Mouse (Mus musculus) embryonic facial prominence, embryonic 12.5 days (tissue): ENCODE results near the gene Pdlim7. TPM values are rescaled to one million over a fixed set of nuclear protein-coding genes. Genes with fewer than 3 reads are reported as not detected.
A peak's percentile ranks its signal among the peaks of the same experiment; 100 is the strongest.

Experiments
- ATAC-seq: fragments of 200-750 bp; cut with Nextera tagmentation; 2 replicates; pipeline ENCODE4 v1.8.0; 2017; ENCODE audit not compliant: insufficient number of reproducible peaks, insufficient read depth, low FRiP score, low TSS enrichment
- H3K27ac ChIP-seq: fragments of 300-500 bp; sonication (generic); 2 replicates; pipeline ENCODE4 v1.5.1; 2016; ENCODE audit warnings: mild to moderate bottlenecking
- H3K27me3 ChIP-seq: fragments of 300-500 bp; sonication (generic); 2 replicates; pipeline ENCODE4 v1.6.1; 2016; ENCODE audit warnings: mild to moderate bottlenecking, moderate library complexity
- H3K36me3 ChIP-seq: fragments of 300-500 bp; sonication (generic); 2 replicates; pipeline ENCODE4 v1.6.1; 2016; ENCODE audit warnings: mild to moderate bottlenecking
- H3K4me1 ChIP-seq: fragments of 300-500 bp; sonication (generic); 2 replicates; pipeline ENCODE4 v1.6.1; 2016
- H3K4me2 ChIP-seq: fragments of 300-500 bp; sonication (generic); replicated peaks from 2 replicates; pipeline ENCODE4 v1.6.1; 2016; ENCODE audit warnings: mild to moderate bottlenecking, moderate library complexity
- H3K4me3 ChIP-seq: fragments of 300-500 bp; sonication (generic); 2 replicates; pipeline ENCODE4 v1.5.1; 2016; ENCODE audit warnings: mild to moderate bottlenecking
- H3K9ac ChIP-seq: fragments of 300-500 bp; sonication (generic); 2 replicates; pipeline ENCODE4 v1.6.1; 2016; ENCODE audit warnings: mild to moderate bottlenecking, moderate library complexity
- H3K9me3 ChIP-seq: fragments of 300-500 bp; sonication (generic); 2 replicates; pipeline ENCODE4 v1.6.1; 2016; ENCODE audit warnings: mild to moderate bottlenecking, moderate library complexity
- WGBS: fragments of 180-500 bp; shearing (Covaris S2); methylation state at CpG from one replicate; pipeline ENCODE4 v1.1.7; 2016; 5-methylcytosine and 5-hydroxymethylcytosine counted together
- polyA plus RNA-seq: library from polyadenylated mRNA; unstranded; fragments of >200 nt; fragmentation: Nextera tagmentation; extraction: Ambion mirVana; gene quantifications from 2 replicates; pipeline ENCODE4 v1.2.1, GENCODE M21; 2016

Pdlim7 gene
- polyA plus RNA-seq, 1 experiment from 2014 or later = 172 TPM

- Histone ChIP-seq H3K9me3 (no peaks in the 10 kb centered on the region), H3K27ac (no peak overlapping the region), H3K4me1 (peaks cover 10% of the 10 kb centered on the region; the same call in 1 of the 2 replicates), H3K27me3 (no peaks in the 10 kb centered on the region), H3K9ac (peak overlapping the region; percentile 87; the same call in 1 of the 2 replicates), H3K4me2 (peak overlapping the region; percentile 96), H3K4me3 (peak overlapping the region; percentile 96), H3K36me3 (peaks cover 72% of the 10 kb centered on the region)
- WGBS = 96% methylated on average over 15 of the region's 15 CpGs
- ATAC-seq = no peak
These were observed 21.7 kb upstream of the Pdlim7 start for GRCm38 (mm10) chr13:55535191-55535590.

GRCm38 (mm10) chr13:55529198-55529915 lies 15.9 kb upstream of the Pdlim7 start, which contains the start of gene Dok3:
Gene Dok3, minus strand, starts transcription at chr13:55529296.
- Histone ChIP-seq H3K4me3 (no peak within 1 kb of the TSS), H3K9me3 (no peaks in the 10 kb centered on the region), H3K4me1 (no peaks in the 10 kb centered on the region), H3K36me3 (peaks cover 50% of the 10 kb centered on the region), H3K4me2 (no peak within 1 kb of the TSS), H3K27me3 (no peaks in the 10 kb centered on the region), H3K9ac (no peak within 1 kb of the TSS), H3K27ac (no peak within 1 kb of the TSS)
- WGBS = 75% methylated on average over 8 of the region's 8 CpGs
- no peak for ATAC-seq

- no peak for ATAC-seq
- Histone ChIP-seq H3K36me3 (peaks cover 38% of the 10 kb centered on the region), H3K9ac (no peak overlapping the region)
These were observed 14.6 kb upstream of the Pdlim7 start for GRCm38 (mm10) chr13:55527834-55528772.

GRCm38 (mm10) chr13:55527212-55527611 lies 13.7 kb upstream of the Pdlim7 start:
- Histone ChIP-seq H3K4me2 (no peak overlapping the region), H3K27me3 (no peaks in the 10 kb centered on the region), H3K36me3 (peaks cover 30% of the 10 kb centered on the region), H3K27ac (no peak overlapping the region), H3K9ac (no peak overlapping the region), H3K4me1 (no peaks in the 10 kb centered on the region), H3K9me3 (no peaks in the 10 kb centered on the region), H3K4me3 (no peak overlapping the region)
- 86% methylated on average over 16 of the region's 16 CpGs for WGBS
- no peak for ATAC-seq

More at GRCm38 (mm10) chr13:55527834-55528772, 14.6 kb upstream of the Pdlim7 start:
- no peaks in the 10 kb centered on the region for H3K27me3 ChIP-seq
- H3K4me1 ChIP-seq = no peaks in the 10 kb centered on the region
- no peak overlapping the region for H3K4me3 ChIP-seq
- no peak overlapping the region for H3K4me2 ChIP-seq
- 81% methylated on average over 18 of the region's 18 CpGs for WGBS
- no peak overlapping the region for H3K27ac ChIP-seq
- no peaks in the 10 kb centered on the region for H3K9me3 ChIP-seq

GRCm38 (mm10) chr13:55525733-55526553 lies 12.5 kb upstream of the Pdlim7 start:
- Histone ChIP-seq H3K27ac (no peak overlapping the region), H3K9me3 (no peaks in the 10 kb centered on the region), H3K4me2 (no peak overlapping the region), H3K27me3 (no peaks in the 10 kb centered on the region), H3K36me3 (peaks cover 18% of the 10 kb centered on the region), H3K4me1 (no peaks in the 10 kb centered on the region), H3K9ac (no peak overlapping the region), H3K4me3 (no peak overlapping the region)
- no peak for ATAC-seq
- 80% methylated on average over 16 of the region's 16 CpGs for WGBS

GRCm38 (mm10) chr13:55523951-55524600 lies 10.6 kb upstream of the Pdlim7 start:
- H3K4me1 ChIP-seq = no peaks in the 10 kb centered on the region
- H3K27me3 ChIP-seq = no peaks in the 10 kb centered on the region
- H3K4me3 ChIP-seq = no peak overlapping the region
- WGBS = 88% methylated on average over 23 of the region's 23 CpGs
- H3K4me2 ChIP-seq = no peak overlapping the region
- ATAC-seq = no peak
- no peak overlapping the region for H3K9ac ChIP-seq
- H3K27ac ChIP-seq = no peak overlapping the region
- peaks cover under 1% of the 10 kb centered on the region; the same call in 1 of the 2 replicates for H3K36me3 ChIP-seq
- no peaks in the 10 kb centered on the region for H3K9me3 ChIP-seq

- ATAC-seq = no peak
- 38% methylated on average over 17 of the region's 17 CpGs for WGBS
- no peaks in the 10 kb centered on the region for H3K9me3 ChIP-seq
- no peaks in the 10 kb centered on the region for H3K4me1 ChIP-seq
- H3K27me3 ChIP-seq = no peaks in the 10 kb centered on the region
- H3K4me3 ChIP-seq = no peak overlapping the region
- no peaks in the 10 kb centered on the region for H3K36me3 ChIP-seq
- H3K9ac ChIP-seq = no peak overlapping the region
- H3K27ac ChIP-seq = no peak overlapping the region; the same call in 1 of the 2 replicates
- no peak overlapping the region for H3K4me2 ChIP-seq
These were observed 9.8 kb upstream of the Pdlim7 start for GRCm38 (mm10) chr13:55523278-55523677.

- Histone ChIP-seq H3K4me3 (no peak overlapping the region), H3K9ac (no peak overlapping the region), H3K36me3 (no peaks in the 10 kb centered on the region), H3K9me3 (no peaks in the 10 kb centered on the region), H3K4me1 (no peaks in the 10 kb centered on the region), H3K27ac (no peak overlapping the region; the same call in 1 of the 2 replicates), H3K27me3 (no peaks in the 10 kb centered on the region), H3K4me2 (no peak overlapping the region)
- ATAC-seq = no peak
- 54% methylated on average over 8 of the region's 8 CpGs for WGBS
These were observed 9.3 kb upstream of the Pdlim7 start for GRCm38 (mm10) chr13:55522730-55523129.

GRCm38 (mm10) chr13:55519606-55520005 lies 6.1 kb upstream of the Pdlim7 start:
- Histone ChIP-seq H3K9me3 (no peaks in the 10 kb centered on the region), H3K27ac (no peak overlapping the region), H3K9ac (no peak overlapping the region), H3K36me3 (no peaks in the 10 kb centered on the region), H3K4me1 (no peaks in the 10 kb centered on the region), H3K4me3 (no peak overlapping the region), H3K27me3 (no peaks in the 10 kb centered on the region), H3K4me2 (no peak overlapping the region)
- ATAC-seq = no peak
- WGBS = 84% methylated on average over 4 of the region's 4 CpGs

GRCm38 (mm10) chr13:55516955-55517354 lies 3.5 kb upstream of the Pdlim7 start:
- no peak overlapping the region for H3K4me3 ChIP-seq
- peaks cover 8% of the 10 kb centered on the region for H3K4me1 ChIP-seq
- no peaks in the 10 kb centered on the region for H3K9me3 ChIP-seq
- ATAC-seq = no peak
- WGBS = 10% methylated on average over 5 of the region's 5 CpGs
- H3K9ac ChIP-seq = no peak overlapping the region
- no peak overlapping the region for H3K27ac ChIP-seq
- no peaks in the 10 kb centered on the region for H3K27me3 ChIP-seq
- H3K36me3 ChIP-seq = no peaks in the 10 kb centered on the region
- H3K4me2 ChIP-seq = no peak overlapping the region

GRCm38 (mm10) chr13:55513828-55514227 lies 352 bp upstream of the Pdlim7 start:
- H3K9ac ChIP-seq = no peak overlapping the region
- peak overlapping the region; percentile 89 for H3K4me3 ChIP-seq
- 37% methylated on average over 9 of the region's 9 CpGs for WGBS
- peak overlapping the region; percentile 66 for H3K4me2 ChIP-seq
- peaks cover 19% of the 10 kb centered on the region for H3K36me3 ChIP-seq
- H3K27ac ChIP-seq = no peak overlapping the region
- H3K4me1 ChIP-seq = peaks cover 28% of the 10 kb centered on the region
- H3K27me3 ChIP-seq = no peaks in the 10 kb centered on the region
- no peak for ATAC-seq
- H3K9me3 ChIP-seq = no peaks in the 10 kb centered on the region
